Mouse (Mus musculus): Measurements from ENCODE around the gene Sec14l2. TPM values are rescaled to one million over a fixed set of nuclear protein-coding genes. Genes with fewer than 3 reads are reported as not detected.
A peak's percentile ranks its signal among the peaks of the same experiment; 100 is the strongest.

Gene Sec14l2
- polyA plus RNA-seq, 1 experiment from 2014 or later: 4.8 TPM

GRCm38 (mm10) chr11:4060866-4061575 lies 62.2 kb downstream of the Sec14l2 start:
- H3K4me1 ChIP-seq (ENCODE audit: control insufficient read depth, insufficient read depth, low read length): no peaks in the 10 kb centered on the region
- no peak overlapping the region for H3K4me3 ChIP-seq (ENCODE audit: low read depth, low read length)
- no peak overlapping the region for H3K27ac ChIP-seq (ENCODE audit: low read length)
- no peaks in the 10 kb centered on the region for H3K27me3 ChIP-seq (ENCODE audit: control insufficient read depth, insufficient read depth, low read depth, low read length)
- 72% methylated on average over 5 of the region's 5 CpGs for WGBS
- no peak for ATAC-seq
- H3K36me3 ChIP-seq (ENCODE audit: control insufficient read depth, insufficient read depth, low read length): no peaks in the 10 kb centered on the region
- H3K9ac ChIP-seq (ENCODE audit: low read depth, low read length): no peak overlapping the region
- H3K9me3 ChIP-seq (replicated peaks; ENCODE audit: control insufficient read depth, low read length, poor library complexity, severe bottlenecking): no peaks in the 10 kb centered on the region
- H3K4me2 ChIP-seq (ENCODE audit: low read length): no peak overlapping the region

GRCm38 (mm10) chr11:4053586-4053985 lies 69.6 kb downstream of the Sec14l2 start:
- H3K4me1 ChIP-seq (ENCODE audit: control insufficient read depth, insufficient read depth, low read length): no peaks in the 10 kb centered on the region
- no peak overlapping the region for H3K27ac ChIP-seq (ENCODE audit: low read length)
- H3K4me2 ChIP-seq (ENCODE audit: low read length): no peak overlapping the region
- ATAC-seq: no peak
- H3K9ac ChIP-seq (ENCODE audit: low read depth, low read length): no peak overlapping the region
- 14% methylated on average over 5 of the region's 5 CpGs for WGBS
- H3K36me3 ChIP-seq (ENCODE audit: control insufficient read depth, insufficient read depth, low read length): no peaks in the 10 kb centered on the region
- no peak overlapping the region for H3K4me3 ChIP-seq (ENCODE audit: low read depth, low read length)
- no peaks in the 10 kb centered on the region for H3K9me3 ChIP-seq (replicated peaks; ENCODE audit: control insufficient read depth, low read length, poor library complexity, severe bottlenecking)
- no peaks in the 10 kb centered on the region for H3K27me3 ChIP-seq (ENCODE audit: control insufficient read depth, insufficient read depth, low read depth, low read length)

GRCm38 (mm10) chr11:4048438-4048837 lies 74.8 kb downstream of the Sec14l2 start:
- H3K27ac ChIP-seq (ENCODE audit: low read length): no peak overlapping the region
- ATAC-seq: no peak
- no peaks in the 10 kb centered on the region for H3K4me1 ChIP-seq (ENCODE audit: control insufficient read depth, insufficient read depth, low read length)
- H3K4me3 ChIP-seq (ENCODE audit: low read depth, low read length): no peak overlapping the region
- H3K9me3 ChIP-seq (replicated peaks; ENCODE audit: control insufficient read depth, low read length, poor library complexity, severe bottlenecking): no peaks in the 10 kb centered on the region
- H3K27me3 ChIP-seq (ENCODE audit: control insufficient read depth, insufficient read depth, low read depth, low read length): no peaks in the 10 kb centered on the region
- WGBS: 74% methylated on average over 6 of the region's 6 CpGs
- no peak overlapping the region for H3K4me2 ChIP-seq (ENCODE audit: low read length)
- no peak overlapping the region for H3K9ac ChIP-seq (ENCODE audit: low read depth, low read length)
- no peaks in the 10 kb centered on the region for H3K36me3 ChIP-seq (ENCODE audit: control insufficient read depth, insufficient read depth, low read length)

GRCm38 (mm10) chr11:4047766-4048165 lies 75.4 kb downstream of the Sec14l2 start:
- 95% methylated on average over 2 of the region's 2 CpGs for WGBS
- H3K9me3 ChIP-seq (replicated peaks; ENCODE audit: control insufficient read depth, low read length, poor library complexity, severe bottlenecking): no peaks in the 10 kb centered on the region
- no peak for ATAC-seq
- H3K4me1 ChIP-seq (ENCODE audit: control insufficient read depth, insufficient read depth, low read length): no peaks in the 10 kb centered on the region
- no peaks in the 10 kb centered on the region for H3K36me3 ChIP-seq (ENCODE audit: control insufficient read depth, insufficient read depth, low read length)
- no peaks in the 10 kb centered on the region for H3K27me3 ChIP-seq (ENCODE audit: control insufficient read depth, insufficient read depth, low read depth, low read length)
- H3K27ac ChIP-seq (ENCODE audit: low read length): no peak overlapping the region
- no peak overlapping the region for H3K4me3 ChIP-seq (ENCODE audit: low read depth, low read length)
- no peak overlapping the region for H3K4me2 ChIP-seq (ENCODE audit: low read length)
- H3K9ac ChIP-seq (ENCODE audit: low read depth, low read length): no peak overlapping the region

Small RNAs within 50 kb of the gene (microRNA-seq; reads per million reads assigned to microRNA genes)
- 6.4 reads per million, percentile 27 among the genes with 10 or more reads in this experiment for gene Mir3060

Other genes with a start within 250 kb of the Sec14l2 start
- 0.80 and 0.87 TPM in 2 replicates for gene 4921536K21Rik, start 228.3 kb downstream of the Sec14l2 start, polyA plus RNA-seq (2015; fragmentation: Nextera tagmentation; extraction: Ambion mirVana)
- gene Dusp18, start 228.2 kb downstream of the Sec14l2 start, polyA plus RNA-seq (2015; fragmentation: Nextera tagmentation; extraction: Ambion mirVana): 43.5 and 48.4 TPM in 2 replicates
- 17.4 and 20.7 TPM in 2 replicates for gene Slc35e4, start 208.8 kb downstream of the Sec14l2 start, polyA plus RNA-seq (2015; fragmentation: Nextera tagmentation; extraction: Ambion mirVana)
- gene Tcn2, start 191.3 kb downstream of the Sec14l2 start, polyA plus RNA-seq (2015; fragmentation: Nextera tagmentation; extraction: Ambion mirVana): 19.5 and 20.8 TPM in 2 replicates
- 59.1 and 61.5 TPM in 2 replicates for gene Pes1, start 159.4 kb downstream of the Sec14l2 start, polyA plus RNA-seq (2015; fragmentation: Nextera tagmentation; extraction: Ambion mirVana)
- 0.25 TPM in 1 of 2 replicates, not detected in the other for gene 4930556J24Rik, start 146.6 kb downstream of the Sec14l2 start, polyA plus RNA-seq (2015; fragmentation: Nextera tagmentation; extraction: Ambion mirVana)
- 7.3 and 8.2 TPM in 2 replicates for gene Gal3st1, start 139.8 kb downstream of the Sec14l2 start, polyA plus RNA-seq (2015; fragmentation: Nextera tagmentation; extraction: Ambion mirVana)
- gene Sec14l4, start 92.0 kb downstream of the Sec14l2 start, polyA plus RNA-seq (2015; fragmentation: Nextera tagmentation; extraction: Ambion mirVana): not detected in 2 replicates
- gene Sec14l3, start 58.6 kb downstream of the Sec14l2 start, polyA plus RNA-seq (2015; fragmentation: Nextera tagmentation; extraction: Ambion mirVana): 2.6 and 2.8 TPM in 2 replicates
- gene Mtfp1, start 28.0 kb downstream of the Sec14l2 start, polyA plus RNA-seq (2015; fragmentation: Nextera tagmentation; extraction: Ambion mirVana): 12.8 and 14.4 TPM in 2 replicates
- gene Rnf215, start 11.8 kb upstream of the Sec14l2 start, polyA plus RNA-seq (2015; fragmentation: Nextera tagmentation; extraction: Ambion mirVana): 52.0 and 53.6 TPM in 2 replicates
- gene Ccdc157, start 36.9 kb upstream of the Sec14l2 start, polyA plus RNA-seq (2015; fragmentation: Nextera tagmentation; extraction: Ambion mirVana): 9.1 and 10.9 TPM in 2 replicates
- gene Sf3a1, start 36.9 kb upstream of the Sec14l2 start, polyA plus RNA-seq (2015; fragmentation: Nextera tagmentation; extraction: Ambion mirVana): 53.8 and 54.0 TPM in 2 replicates
- 33.6 and 34.8 TPM in 2 replicates for gene Tbc1d10a, start 63.4 kb upstream of the Sec14l2 start, polyA plus RNA-seq (2015; fragmentation: Nextera tagmentation; extraction: Ambion mirVana)
- gene Castor1, start 94.8 kb upstream of the Sec14l2 start, polyA plus RNA-seq (2015; fragmentation: Nextera tagmentation; extraction: Ambion mirVana): 2.9 and 4.2 TPM in 2 replicates
- 0.08 and 0.19 TPM in 2 replicates for gene Osm, start 113.0 kb upstream of the Sec14l2 start, polyA plus RNA-seq (2015; fragmentation: Nextera tagmentation; extraction: Ambion mirVana)
- gene Lif, start 134.1 kb upstream of the Sec14l2 start, polyA plus RNA-seq (2015; fragmentation: Nextera tagmentation; extraction: Ambion mirVana): 0.06 TPM in 1 of 2 replicates, not detected in the other

All from midbrain, embryonic 16.5 days (tissue).